Comparison of ENCODE assay signal across 23 mouse cellular contexts in the genomic region with DNA sequence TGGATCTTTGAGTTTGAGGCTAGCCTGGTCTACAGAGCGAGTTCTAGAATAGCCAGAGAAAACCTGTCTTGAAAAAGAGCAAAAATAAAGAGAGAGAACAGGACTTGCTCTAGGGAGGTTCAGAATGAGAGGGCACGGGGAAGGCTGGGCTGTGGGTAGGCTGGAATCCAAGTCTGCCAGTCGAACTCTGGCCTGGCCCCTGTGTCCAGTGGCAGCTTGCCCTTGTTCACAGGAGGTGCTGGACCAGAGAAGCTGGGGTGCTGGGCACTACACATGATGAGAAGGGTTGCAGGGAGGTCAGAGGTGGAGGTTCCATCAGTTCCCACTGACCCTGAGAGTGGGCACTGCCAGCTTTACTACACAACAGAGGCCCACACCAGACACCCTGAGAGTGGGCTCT. TPM values are rescaled to one million over a fixed set of nuclear protein-coding genes. Genes with fewer than 3 reads are reported as not detected.
"Had no signal": no experiment of that assay in that cellular context is flagged by ENCODE, and none has a peak within 500 bp of the region (broad histone marks: within the 10 kb centered on the region; RNA-seq: fewer than 3 reads in every experiment).

No protein-coding gene starts in this region.

- H3K36me3 ChIP-seq: lung, embryonic 15.5 days; midbrain, embryonic 12.5 days; neural tube, embryonic 13.5 days had no signal

- H3K27me3 ChIP-seq: liver, embryonic 15.5 days; lung, embryonic 15.5 days; midbrain, embryonic 12.5 days; neural tube, embryonic 13.5 days had no signal

- H3K9ac ChIP-seq: liver, embryonic 15.5 days; lung, embryonic 15.5 days; midbrain, embryonic 12.5 days; neural tube, embryonic 13.5 days had no signal

- H3K4me2 ChIP-seq: liver, embryonic 11.5 days; liver, embryonic 15.5 days; lung, embryonic 15.5 days; midbrain, embryonic 12.5 days; neural tube, embryonic 13.5 days had no signal

- ATAC-seq: hindbrain, postnatal 0 days; inflammation-experienced regulatory T-cells, adult 6 months; intestine, embryonic 16.5 days; midbrain, embryonic 16.5 days had no signal

- H3K4me1 ChIP-seq: liver, embryonic 15.5 days; midbrain, embryonic 12.5 days; neural tube, embryonic 13.5 days had no signal

- H3K27ac ChIP-seq: hindbrain, postnatal 0 days; layer of hippocampus, adult 2 months; liver, embryonic 15.5 days; lung, embryonic 15.5 days; midbrain, embryonic 12.5 days; neural tube, embryonic 13.5 days had no signal

- H3K9me3 ChIP-seq: liver, embryonic 15.5 days; lung, embryonic 15.5 days; neural tube, embryonic 13.5 days had no signal

- H3K4me3 ChIP-seq: layer of hippocampus, adult 2 months; liver, embryonic 15.5 days; lung, embryonic 15.5 days; midbrain, embryonic 12.5 days; myocyte; neural tube, embryonic 13.5 days had no signal

- DNase-seq: layer of hippocampus, adult 9-11 months; lung, adult 18-20 months; lung, postnatal 14 days; lung, postnatal 4 days; thymus, adult 18-20 months; thymus, postnatal 36 days had no signal

RNA-seq across cellular contexts. Expression of a gene that starts 17.8 kb away (rescaled TPM):
- total RNA-seq: monocyte, adult 5-6 weeks; neutrophil, adult 5-6 weeks had no signal
- polyA plus RNA-seq: liver, embryonic 15.5 days; myocyte had no signal

RNA-seq across cellular contexts. Expression of a gene that starts 32.5 kb away (rescaled TPM):
- total RNA-seq: monocyte, adult 5-6 weeks; neutrophil, adult 5-6 weeks had no signal

RNA-seq across cellular contexts. Expression of a gene that starts 34.8 kb away (rescaled TPM):
- total RNA-seq: megakaryocyte progenitor cell, adult 5-6 weeks; monocyte, adult 5-6 weeks; neutrophil, adult 5-6 weeks had no signal
- polyA plus RNA-seq: inflammation-experienced regulatory T-cells, adult 6 months; intestine, embryonic 16.5 days; limb, embryonic 11.5 days; liver, embryonic 11.5 days; liver, embryonic 15.5 days; lung, embryonic 15.5 days; midbrain, embryonic 12.5 days; myocyte; neural tube, embryonic 13.5 days; spleen, adult 2 months; stomach, embryonic 16.5 days had no signal
